ENCODE assay signal across 11 mouse cellular contexts in genomic region chr14:59232003-59232402, GRCm38 (mm10). TPM values are rescaled to one million over a fixed set of nuclear protein-coding genes. Genes with fewer than 3 reads are reported as not detected.
DNase-seq lines count a peak whose midpoint lies in the region; ATAC-seq and TF ChIP-seq lines count a peak whose summit lies in the region.
"Had no signal": no experiment of that assay in that cellular context is flagged by ENCODE, and none has a peak within 500 bp of the region (broad histone marks: within the 10 kb centered on the region; RNA-seq: fewer than 3 reads in every experiment).

No protein-coding gene starts in this region.

- no peak for TF ChIP-seq POLR2A in embryonic fibroblast, embryonic 13.5 days (IDR thresholded peaks at IDR 0.05; ENCODE audit: low read depth, low read length)

- no peak overlapping the region for H3K4me2 ChIP-seq in midbrain, embryonic 11.5 days
- H3K4me2 ChIP-seq: embryonic facial prominence, embryonic 12.5 days; limb, embryonic 13.5 days; stomach, embryonic 15.5 days had no signal

- no peaks in the 10 kb centered on the region for H3K27me3 ChIP-seq in midbrain, embryonic 11.5 days (ENCODE audit: control insufficient read depth, insufficient read depth, low read length)
- H3K27me3 ChIP-seq: embryonic facial prominence, embryonic 12.5 days; limb, embryonic 13.5 days; stomach, embryonic 15.5 days had no signal

- no peak overlapping the region for H3K4me3 ChIP-seq in embryonic fibroblast, embryonic 13.5 days (ENCODE audit: insufficient read depth, low read length)
- no peak overlapping the region for H3K4me3 ChIP-seq in midbrain, embryonic 11.5 days (ENCODE audit: low read depth, low read length)
- H3K4me3 ChIP-seq: embryonic facial prominence, embryonic 12.5 days; limb, embryonic 13.5 days; stomach, embryonic 15.5 days had no signal

- no peak for ATAC-seq in midbrain, embryonic 11.5 days (ENCODE audit: low FRiP score)

- DNase-seq in layer of hippocampus, adult 18-20 months (ENCODE audit: low spot score in 2 of 2), result peak; percentile 13 to 27
- DNase-seq in layer of hippocampus, postnatal 36 days, result no peak
- DNase-seq in Muller cell, postnatal 12 days (ENCODE audit: inconsistent ontology term), result peak; percentile 44
- peak; percentile 22 for DNase-seq in lung, postnatal 10 days
- DNase-seq in cerebellum, postnatal 25 days, result no peak
- no peak for DNase-seq in midbrain, embryonic 11.5 days (ENCODE audit: low spot score, missing footprints)
- no peak for DNase-seq in left cerebral cortex, adult 11 months (ENCODE audit: low spot score)

- H3K4me1 ChIP-seq in embryonic fibroblast, embryonic 13.5 days (ENCODE audit: control insufficient read depth, insufficient read depth, low read length), result no peaks in the 10 kb centered on the region
- no peaks in the 10 kb centered on the region for H3K4me1 ChIP-seq in midbrain, embryonic 11.5 days (ENCODE audit: control insufficient read depth, insufficient read depth, low read length)
- H3K4me1 ChIP-seq: embryonic facial prominence, embryonic 12.5 days; limb, embryonic 13.5 days; stomach, embryonic 15.5 days had no signal

- no peaks in the 10 kb centered on the region for H3K9me3 ChIP-seq in midbrain, embryonic 11.5 days (ENCODE audit: control insufficient read depth, low read length)
- H3K9me3 ChIP-seq: embryonic facial prominence, embryonic 12.5 days; limb, embryonic 13.5 days; stomach, embryonic 15.5 days had no signal

- H3K27ac ChIP-seq in embryonic fibroblast, embryonic 13.5 days (ENCODE audit: insufficient read depth, low read length), result no peak overlapping the region
- no peak overlapping the region for H3K27ac ChIP-seq in midbrain, embryonic 11.5 days (ENCODE audit: low read depth, low read length)
- H3K27ac ChIP-seq: embryonic facial prominence, embryonic 12.5 days; limb, embryonic 13.5 days; stomach, embryonic 15.5 days had no signal

- 84% methylated on average over 5 of the region's 5 CpGs for WGBS in midbrain, embryonic 11.5 days

- H3K9ac ChIP-seq in midbrain, embryonic 11.5 days (ENCODE audit: low read length), result no peak overlapping the region
- H3K9ac ChIP-seq: embryonic facial prominence, embryonic 12.5 days; limb, embryonic 13.5 days; stomach, embryonic 15.5 days had no signal

- H3K36me3 ChIP-seq in midbrain, embryonic 11.5 days (ENCODE audit: control insufficient read depth, insufficient read depth, low read length), result peaks cover 42% of the 10 kb centered on the region

- TF ChIP-seq CTCF in embryonic fibroblast, embryonic 13.5 days (IDR thresholded peaks at IDR 0.05; ENCODE audit: borderline replicate concordance, insufficient read depth, low read length), result peak; percentile 5; the same call in 1 of the 2 replicates

RNA-seq across cellular contexts. Expression of gene Gm6904, which starts 28.0 kb away (rescaled TPM):
- not detected for total RNA-seq in layer of hippocampus, adult 18-20 months (2021)
- total RNA-seq in layer of hippocampus, postnatal 36 days (2021), result not detected
- polyA plus RNA-seq in embryonic fibroblast, embryonic 13.5 days (2011; ENCODE audit: insufficient read length, low read depth, missing spikeins), result not detected in 2 replicates
- not detected in 2 replicates for polyA plus RNA-seq in midbrain, embryonic 11.5 days (2014; fragmentation: Nextera tagmentation; extraction: Ambion mirVana)
- polyA plus RNA-seq: embryonic facial prominence, embryonic 12.5 days; limb, embryonic 13.5 days; stomach, embryonic 15.5 days had no signal

RNA-seq across cellular contexts. Expression of gene Rcbtb1, which starts 31.0 kb away (rescaled TPM):
- 10 to 100 TPM; 34.1 to 34.8 TPM for total RNA-seq in layer of hippocampus, adult 18-20 months (2021)
- total RNA-seq in layer of hippocampus, postnatal 36 days (2021), result 10 to 100 TPM; 34.5 to 35.1 TPM
- 46.9 and 50.2 TPM in 2 replicates for polyA plus RNA-seq in embryonic fibroblast, embryonic 13.5 days (2011; ENCODE audit: insufficient read length, low read depth, missing spikeins)
- 104 and 116 TPM in 2 replicates for polyA plus RNA-seq in midbrain, embryonic 11.5 days (2014; fragmentation: Nextera tagmentation; extraction: Ambion mirVana)

RNA-seq across cellular contexts. Expression of gene Gm5142, which starts 53.5 kb away (rescaled TPM):
- total RNA-seq in layer of hippocampus, adult 18-20 months (2021), result not detected
- not detected for total RNA-seq in layer of hippocampus, postnatal 36 days (2021)
- polyA plus RNA-seq in embryonic fibroblast, embryonic 13.5 days (2011; ENCODE audit: insufficient read length, low read depth, missing spikeins), result not detected in 2 replicates
- polyA plus RNA-seq in midbrain, embryonic 11.5 days (2014; fragmentation: Nextera tagmentation; extraction: Ambion mirVana), result not detected in 2 replicates
- polyA plus RNA-seq: embryonic facial prominence, embryonic 12.5 days; limb, embryonic 13.5 days; stomach, embryonic 15.5 days had no signal

Comparison
In these comparisons a context has a peak if more than half of its experiments do, and no peak if none do; other contexts are left out.
1. DNase-seq: peak in layer of hippocampus, adult 18-20 months (2 of 2), Muller cell, postnatal 12 days (single experiment) and lung, postnatal 10 days (single experiment); none in layer of hippocampus, postnatal 36 days (0 of 2), cerebellum, postnatal 25 days (0 of 2), midbrain, embryonic 11.5 days (single experiment) and left cerebral cortex, adult 11 months (single experiment).